Mouse (Mus musculus) liver, adult 2 months (tissue): ENCODE results near the gene Dglucy. TPM values are rescaled to one million over a fixed set of nuclear protein-coding genes. Genes with fewer than 3 reads are reported as not detected.
A peak's percentile ranks its signal among the peaks of the same experiment; 100 is the strongest.

Experiments used
- DNase-seq: peaks from one replicate; pipeline ENCODE4 v3.0.0-alpha.2; 2011; ENCODE audit warnings: low read depth, low spot score; ENCODE audit errors: extremely low read depth
- H3K27ac ChIP-seq: fragments of 200-500 bp; replicated peaks from 2 replicates; pipeline ENCODE4 v1.5.1; 2012; ENCODE audit warnings: low read depth, mild to moderate bottlenecking, control low read depth, inconsistent platforms, low read length; ENCODE audit not compliant: insufficient read depth
- H3K27me3 ChIP-seq: fragments of 200-500 bp; 2 replicates; pipeline ENCODE4 v1.6.1; 2012; ENCODE audit warnings: mild to moderate bottlenecking, moderate library complexity, low read length, inconsistent platforms; ENCODE audit not compliant: control insufficient read depth, insufficient read depth
- H3K36me3 ChIP-seq: fragments of 200-500 bp; 2 replicates; pipeline ENCODE4 v1.6.1; 2012; ENCODE audit warnings: low read length, inconsistent platforms; ENCODE audit not compliant: control insufficient read depth, insufficient read depth
- H3K4me1 ChIP-seq: fragments of 200-500 bp; 2 replicates; pipeline ENCODE4 v1.6.1; 2011; ENCODE audit warnings: low read length; ENCODE audit not compliant: control insufficient read depth, insufficient read depth
- H3K4me3 ChIP-seq: fragments of 200-500 bp; 2 replicates; pipeline ENCODE4 v1.5.1; 2011; ENCODE audit warnings: low read depth, mild to moderate bottlenecking, control low read depth, low read length, moderate library complexity; ENCODE audit not compliant: insufficient read depth
- H3K79me2 ChIP-seq: fragments of 200-500 bp; 2 replicates; pipeline ENCODE4 v1.6.1; 2012; ENCODE audit warnings: inconsistent platforms, mild to moderate bottlenecking, low read length, moderate library complexity; ENCODE audit not compliant: control insufficient read depth, insufficient read depth
- H3K9ac ChIP-seq: fragments of 200-500 bp; 2 replicates; pipeline ENCODE4 v1.6.1; 2012; ENCODE audit warnings: low read depth, mild to moderate bottlenecking, control low read depth, inconsistent platforms, low read length
- CTCF ChIP-seq: fragments of 200-500 bp; IDR thresholded peaks from 2 replicates; pipeline ENCODE4 v1.5.1; 2011; ENCODE audit warnings: low read depth, low read length, control low read depth
- POLR2A ChIP-seq: fragments of 200-500 bp; IDR thresholded peaks from 2 replicates; pipeline ENCODE4 v1.6.1; 2011; ENCODE audit warnings: low read length, control low read depth; ENCODE audit not compliant: insufficient read depth; ENCODE audit errors: extremely low read depth
- WGBS: fragments of 180-500 bp; shearing (Covaris S2); methylation state at CpG from one replicate; pipeline ENCODE4 v1.1.7; 2018; 5-methylcytosine and 5-hydroxymethylcytosine counted together
- polyA plus RNA-seq: library from polyadenylated mRNA; depleted of rRNA; stranded (reverse); fragments of >200 nt; gene quantifications from 2 replicates; pipeline ENCODE4 v1.2.3, GENCODE M21; 2012
- total RNA-seq: library from RNA; depleted of rRNA; stranded (reverse); fragments of >200 nt; gene quantifications from 2 replicates; pipeline ENCODE4 v1.2.3, GENCODE M21; 2014

Dglucy gene
- total and polyA plus RNA-seq, 2 experiments: 35.2 to 36.8 TPM

GRCm38 (mm10) chr12:100839079-100839600, 60.3 kb downstream of the Dglucy start:
- Histone ChIP-seq H3K36me3 (peaks cover 14% of the 10 kb centered on the region), H3K4me3 (no peak overlapping the region), H3K4me1 (no peaks in the 10 kb centered on the region), H3K79me2 (no peaks in the 10 kb centered on the region), H3K27me3 (no peaks in the 10 kb centered on the region), H3K9ac (no peak overlapping the region), H3K27ac (no peak overlapping the region)
- no peak for TF ChIP-seq POLR2A
- TF ChIP-seq CTCF: no peak
- 51% methylated on average over 8 of the region's 8 CpGs for WGBS
- peak; percentile 24 for DNase-seq

- H3K27ac ChIP-seq: no peak overlapping the region
- peaks cover 18% of the 10 kb centered on the region for H3K36me3 ChIP-seq
- no peak overlapping the region for H3K4me3 ChIP-seq
- no peak overlapping the region for H3K9ac ChIP-seq
- no peaks in the 10 kb centered on the region for H3K27me3 ChIP-seq
- TF ChIP-seq POLR2A (no peak), CTCF (no peak)
- H3K4me1 ChIP-seq: no peaks in the 10 kb centered on the region
- H3K79me2 ChIP-seq: no peaks in the 10 kb centered on the region
- WGBS: 91% methylated on average over 6 of the region's 6 CpGs
- DNase-seq: no peak
These were observed 61.1 kb downstream of the Dglucy start for GRCm38 (mm10) chr12:100839926-100840325.

- Histone ChIP-seq H3K9ac (no peak overlapping the region), H3K36me3 (peaks cover 24% of the 10 kb centered on the region), H3K27ac (no peak overlapping the region), H3K27me3 (no peaks in the 10 kb centered on the region), H3K4me3 (no peak overlapping the region), H3K4me1 (no peaks in the 10 kb centered on the region), H3K79me2 (no peaks in the 10 kb centered on the region)
- peak; percentile 45 for DNase-seq
- WGBS: 20% methylated on average over 3 of the region's 3 CpGs
- TF ChIP-seq CTCF: peak; percentile 95
- no peak for TF ChIP-seq POLR2A
These were observed 62.4 kb downstream of the Dglucy start for GRCm38 (mm10) chr12:100841211-100841792.

- no peaks in the 10 kb centered on the region for H3K27me3 ChIP-seq
These were observed 64.3 kb downstream of the Dglucy start for GRCm38 (mm10) chr12:100843171-100843570.

GRCm38 (mm10) chr12:100844546-100844945, 65.7 kb downstream of the Dglucy start:
- Histone ChIP-seq H3K27me3 (no peaks in the 10 kb centered on the region), H3K27ac (no peak overlapping the region), H3K36me3 (peaks cover 31% of the 10 kb centered on the region), H3K79me2 (no peaks in the 10 kb centered on the region), H3K4me1 (no peaks in the 10 kb centered on the region), H3K9ac (no peak overlapping the region), H3K4me3 (no peak overlapping the region)
- 91% methylated on average over 7 of the region's 7 CpGs for WGBS
- TF ChIP-seq CTCF: no peak
- no peak for DNase-seq

More at GRCm38 (mm10) chr12:100843171-100843570, 64.3 kb downstream of the Dglucy start:
- Histone ChIP-seq H3K27ac (no peak overlapping the region), H3K9ac (no peak overlapping the region), H3K4me1 (no peaks in the 10 kb centered on the region), H3K36me3 (peaks cover 29% of the 10 kb centered on the region), H3K4me3 (no peak overlapping the region), H3K79me2 (no peaks in the 10 kb centered on the region)
- 87% methylated on average over 4 of the region's 4 CpGs for WGBS
- TF ChIP-seq POLR2A (no peak), CTCF (no peak)
- no peak for DNase-seq

GRCm38 (mm10) chr12:100845829-100846228, 67.0 kb downstream of the Dglucy start:
- H3K79me2 ChIP-seq: no peaks in the 10 kb centered on the region
- WGBS: 54% methylated on average over 2 of the region's 2 CpGs
- H3K9ac ChIP-seq: no peak overlapping the region
- H3K27ac ChIP-seq: no peak overlapping the region
- no peak for DNase-seq
- H3K4me1 ChIP-seq: no peaks in the 10 kb centered on the region
- H3K4me3 ChIP-seq: no peak overlapping the region
- peaks cover 33% of the 10 kb centered on the region for H3K36me3 ChIP-seq
- no peaks in the 10 kb centered on the region for H3K27me3 ChIP-seq
- TF ChIP-seq CTCF (no peak), POLR2A (no peak)
